Mouse (Mus musculus): Measurements from ENCODE around the gene Ptrh2.

- TF ChIP-seq CTCF (IDR thresholded peaks at IDR 0.05; ENCODE audit: borderline replicate concordance, insufficient read depth, low read depth, low read length) = no peak
- TF ChIP-seq POLR2A (IDR thresholded peaks at IDR 0.05; ENCODE audit: borderline replicate concordance, insufficient read depth, low read length) = no peak
Measured at GRCm38 (mm10) chr11:86652578-86652979, 31.2 kb upstream of the Ptrh2 start.

Data from cerebellum, adult 2 months (tissue).